Mouse (Mus musculus): ENCODE measurements around the gene Tnfrsf19.

GRCm38 (mm10) chr14:60916661-60917060 is 129.6 kb downstream of the Tnfrsf19 start:
- no peak for TF ChIP-seq POLR2A (IDR thresholded peaks at IDR 0.05; ENCODE audit: insufficient read depth, low read depth, low read length)
- TF ChIP-seq CTCF (IDR thresholded peaks at IDR 0.05; ENCODE audit: insufficient read depth, low read depth, low read length) = no peak
